Mouse (Mus musculus) heart, embryonic 16.5 days (tissue): ENCODE data around the gene Abcg5. TPM values are rescaled to one million over a fixed set of nuclear protein-coding genes. Genes with fewer than 3 reads are reported as not detected.

ENCODE experiments used
- ATAC-seq: fragments of 200-750 bp; cut with Nextera tagmentation; replicated peaks from 2 replicates; pipeline ENCODE4 v1.8.0; 2017; ENCODE audit warnings: moderate number of reproducible peaks; ENCODE audit not compliant: insufficient read depth, low FRiP score; ENCODE audit errors: extremely low read depth
- H3K27ac ChIP-seq: fragments of 300-500 bp; sonication (generic); 2 replicates; pipeline ENCODE4 v1.5.1; 2014; ENCODE audit warnings: mild to moderate bottlenecking, low read length, control low read depth, moderate library complexity
- H3K27me3 ChIP-seq: fragments of 300-500 bp; sonication (generic); 2 replicates; pipeline ENCODE4 v1.6.1; 2014; ENCODE audit warnings: low read length, mixed read lengths; ENCODE audit not compliant: control insufficient read depth, insufficient read depth
- H3K36me3 ChIP-seq: fragments of 300-500 bp; sonication (generic); 2 replicates; pipeline ENCODE4 v1.6.1; 2014; ENCODE audit not compliant: control insufficient read depth, insufficient read depth
- H3K4me1 ChIP-seq: fragments of 300-500 bp; sonication (generic); 2 replicates; pipeline ENCODE4 v1.6.1; 2014; ENCODE audit warnings: low read length, mixed read lengths; ENCODE audit not compliant: control insufficient read depth, insufficient read depth
- H3K4me2 ChIP-seq: fragments of 300-500 bp; sonication (generic); 2 replicates; pipeline ENCODE4 v1.6.1; 2014; ENCODE audit warnings: low read depth, mild to moderate bottlenecking, control low read depth, low read length
- H3K4me3 ChIP-seq: fragments of 300-500 bp; sonication (generic); 2 replicates; pipeline ENCODE4 v1.5.1; 2014; ENCODE audit warnings: mild to moderate bottlenecking, control low read depth, low read length
- H3K9ac ChIP-seq: fragments of 300-500 bp; sonication (generic); 2 replicates; pipeline ENCODE4 v1.6.1; 2014; ENCODE audit warnings: low read length, control low read depth
- H3K9me3 ChIP-seq: fragments of 300-500 bp; sonication (generic); replicated peaks from 2 replicates; pipeline ENCODE4 v1.6.1; 2016; ENCODE audit warnings: low read length; ENCODE audit not compliant: control insufficient read depth
- WGBS: fragments of 180-500 bp; shearing (Covaris S2); extraction: QIAGEN DNeasy Blood & Tissue Kit; methylation state at CpG from one replicate; pipeline ENCODE4 v1.1.7; 2014; 5-methylcytosine and 5-hydroxymethylcytosine counted together
- polyA plus RNA-seq: library from polyadenylated mRNA; unstranded; fragments of >200 nt; fragmentation: Nextera tagmentation; extraction: Ambion mirVana; gene quantifications from 2 replicates; pipeline ENCODE4 v1.2.1, GENCODE M21; 2015

Gene Abcg5
- polyA plus RNA-seq, 1 experiment from 2014 or later: 0.18 TPM

DNA sequence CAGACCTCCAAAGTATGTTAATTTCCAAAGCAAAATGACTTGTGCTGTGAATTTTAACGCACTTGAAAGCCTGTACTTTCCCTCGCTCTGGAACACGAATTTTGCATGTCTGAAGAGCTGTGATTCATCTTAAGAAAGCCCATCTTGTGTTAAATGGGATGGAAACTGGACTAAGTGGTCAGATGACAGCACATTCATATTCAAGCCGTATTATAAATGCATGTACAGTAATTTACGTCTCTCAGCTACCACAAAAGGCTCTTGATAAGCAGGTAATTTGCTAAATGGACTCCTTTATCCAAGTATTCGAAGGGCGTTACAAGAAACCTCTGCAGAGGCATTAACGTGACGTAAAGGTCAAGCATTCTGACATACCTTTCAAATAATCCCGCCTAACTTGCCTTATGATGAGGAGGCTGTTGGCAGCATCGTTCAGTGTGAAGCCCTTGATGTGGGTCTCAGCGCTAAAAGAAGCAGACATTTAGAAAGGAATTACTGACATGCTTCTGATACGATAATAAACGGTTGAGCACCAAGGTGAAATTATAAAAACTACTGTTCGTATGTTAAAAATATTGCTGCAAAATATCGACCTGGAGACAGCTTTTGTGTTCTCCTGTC lies 33.6 kb upstream of the Abcg5 start:
- peaks cover 19% of the 10 kb centered on the region for H3K36me3 ChIP-seq
- no peaks in the 10 kb centered on the region for H3K27me3 ChIP-seq
- WGBS: 71% methylated on average over 16 of the region's 16 CpGs
- H3K9ac ChIP-seq: no peak overlapping the region
- no peak overlapping the region for H3K27ac ChIP-seq
- no peak overlapping the region for H3K4me3 ChIP-seq
- peaks cover 2% of the 10 kb centered on the region; the same call in 1 of the 2 replicates for H3K4me1 ChIP-seq
- H3K4me2 ChIP-seq: no peak overlapping the region
- H3K9me3 ChIP-seq: no peaks in the 10 kb centered on the region
- ATAC-seq: no peak

DNA sequence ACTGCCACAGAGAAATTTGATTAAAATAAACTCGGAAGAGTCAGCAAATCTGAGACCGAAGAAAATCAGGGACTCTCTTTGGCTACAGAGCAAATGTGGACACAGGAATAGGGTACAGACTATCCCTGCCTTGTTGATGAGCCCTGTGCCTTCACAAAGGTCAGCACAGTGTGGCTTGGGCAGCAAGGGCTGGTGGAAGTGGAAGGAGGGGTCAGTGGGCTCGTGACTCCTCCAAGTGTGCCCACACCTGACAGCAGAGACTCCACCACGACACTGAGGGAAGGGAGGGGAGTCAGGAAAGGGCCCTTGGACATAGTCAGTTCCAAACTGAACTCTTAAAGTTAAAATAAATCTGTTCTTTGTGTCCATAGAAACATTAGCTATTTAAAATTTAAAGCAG lies 32.1 kb upstream of the Abcg5 start:
- Histone ChIP-seq H3K27me3 (no peaks in the 10 kb centered on the region), H3K4me3 (no peak overlapping the region), H3K9me3 (no peaks in the 10 kb centered on the region), H3K4me2 (no peak overlapping the region), H3K27ac (no peak overlapping the region), H3K4me1 (peaks cover 2% of the 10 kb centered on the region; the same call in 1 of the 2 replicates), H3K9ac (no peak overlapping the region), H3K36me3 (peaks cover 20% of the 10 kb centered on the region)
- ATAC-seq: no peak
- 69% methylated on average over 4 of the region's 4 CpGs for WGBS

DNA sequence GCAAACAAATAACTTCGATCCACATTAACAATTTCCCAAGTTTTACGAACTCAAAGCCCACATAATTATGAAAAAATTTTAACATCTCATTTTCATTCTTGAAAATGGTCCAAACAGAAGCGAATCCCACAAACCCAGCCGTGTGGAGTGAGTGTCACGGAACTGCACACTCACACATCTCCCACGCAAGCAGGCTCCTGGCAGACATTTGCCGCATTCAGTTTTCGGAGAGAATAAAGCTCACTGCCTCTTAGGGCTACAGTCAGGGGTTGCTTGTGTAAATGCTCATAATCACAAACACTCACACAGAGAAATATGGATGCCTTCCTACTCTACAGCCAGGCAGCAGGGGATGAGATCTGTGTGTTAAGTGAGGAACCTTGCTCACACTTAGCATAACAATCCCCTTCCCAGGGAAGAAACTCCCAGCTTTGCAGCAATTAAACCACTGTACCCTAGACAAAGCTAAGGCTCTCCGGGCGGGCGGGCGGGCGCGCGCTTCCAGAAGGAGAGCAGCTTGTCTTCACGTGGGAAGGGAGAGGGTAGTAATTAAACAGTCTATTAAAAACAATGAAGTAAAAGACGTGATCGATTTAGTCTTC lies 30.9 kb upstream of the Abcg5 start:
- H3K36me3 ChIP-seq: peaks cover 27% of the 10 kb centered on the region
- H3K9ac ChIP-seq: no peak overlapping the region
- no peak for ATAC-seq
- no peaks in the 10 kb centered on the region for H3K27me3 ChIP-seq
- H3K27ac ChIP-seq: no peak overlapping the region
- H3K9me3 ChIP-seq: no peaks in the 10 kb centered on the region
- H3K4me3 ChIP-seq: no peak overlapping the region
- peaks cover 2% of the 10 kb centered on the region; the same call in 1 of the 2 replicates for H3K4me1 ChIP-seq
- H3K4me2 ChIP-seq: no peak overlapping the region
- WGBS: 90% methylated on average over 18 of the region's 18 CpGs

DNA sequence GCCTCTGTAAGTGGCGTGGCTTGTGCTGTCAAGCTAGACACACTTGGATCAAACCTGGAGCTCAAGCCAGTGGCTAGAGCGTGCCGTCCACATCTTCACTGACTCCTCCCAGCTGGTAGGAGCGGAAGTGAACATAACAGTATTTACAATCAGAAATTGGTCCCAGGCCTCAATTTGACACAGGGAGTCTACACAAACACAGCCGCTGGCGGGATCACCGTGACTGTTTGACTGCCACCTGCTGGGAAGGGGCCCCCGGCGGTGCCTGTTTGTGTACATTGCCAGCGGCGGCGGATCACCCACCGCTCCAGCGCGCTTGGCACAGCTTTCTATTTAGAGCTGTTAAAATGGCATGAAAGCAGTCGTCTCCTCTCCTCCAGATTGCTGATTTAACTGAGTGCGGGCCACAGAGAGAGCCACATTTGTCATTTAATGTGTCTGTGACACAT lies 26.6 kb upstream of the Abcg5 start:
- ATAC-seq: no peak
- H3K36me3 ChIP-seq: peaks cover 37% of the 10 kb centered on the region
- no peak overlapping the region for H3K27ac ChIP-seq
- no peaks in the 10 kb centered on the region for H3K27me3 ChIP-seq
- no peak overlapping the region for H3K9ac ChIP-seq
- H3K4me1 ChIP-seq: no peaks in the 10 kb centered on the region
- WGBS: 68% methylated on average over 17 of the region's 17 CpGs
- H3K4me3 ChIP-seq: no peak overlapping the region
- no peak overlapping the region for H3K4me2 ChIP-seq
- H3K9me3 ChIP-seq: no peaks in the 10 kb centered on the region

DNA sequence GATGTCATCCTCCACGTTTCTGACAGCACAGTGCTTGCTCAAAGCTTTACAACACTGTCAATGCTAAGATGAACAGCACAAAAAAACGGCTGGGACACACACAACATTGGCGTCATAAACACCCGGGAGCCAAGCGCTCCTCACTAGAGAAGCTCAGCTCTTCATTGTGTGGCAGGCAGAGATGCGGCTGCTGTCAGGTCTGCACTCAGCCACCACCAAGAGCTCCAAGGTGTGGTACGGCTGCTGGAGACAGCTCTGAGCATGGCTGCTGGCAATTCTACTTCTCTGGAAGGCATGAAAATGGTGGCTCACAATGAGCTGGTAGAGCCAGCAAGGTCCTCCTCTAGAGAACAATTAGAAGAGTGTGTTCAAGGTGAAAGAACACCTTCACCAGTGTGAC lies 26.0 kb upstream of the Abcg5 start:
- Histone ChIP-seq H3K4me2 (no peak overlapping the region), H3K9ac (no peak overlapping the region), H3K27me3 (no peaks in the 10 kb centered on the region), H3K4me3 (no peak overlapping the region), H3K4me1 (no peaks in the 10 kb centered on the region), H3K27ac (no peak overlapping the region; the same call in 1 of the 2 replicates), H3K9me3 (no peaks in the 10 kb centered on the region), H3K36me3 (peaks cover 37% of the 10 kb centered on the region)
- WGBS: 86% methylated on average over 7 of the region's 7 CpGs
- no peak for ATAC-seq

DNA sequence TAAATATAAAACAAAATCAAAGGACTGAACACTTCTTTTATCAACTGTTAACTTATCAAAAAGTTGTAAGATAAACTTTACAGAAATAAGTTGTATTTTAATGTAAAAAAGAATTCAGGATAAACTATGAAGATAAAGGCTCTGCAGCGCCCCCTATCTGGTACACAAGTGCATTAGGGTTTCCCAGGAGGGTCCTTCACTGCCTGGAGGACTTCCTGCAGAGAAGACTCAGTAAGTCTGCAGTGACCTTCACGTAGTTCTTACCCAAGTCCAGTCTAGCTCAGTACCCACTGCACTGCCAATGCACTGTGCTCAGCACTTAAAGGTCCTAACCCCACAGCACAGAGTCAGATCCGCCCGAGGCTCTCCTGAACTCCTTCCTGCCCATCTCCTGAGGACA lies 24.6 kb upstream of the Abcg5 start:
- 62% methylated on average over 4 of the region's 4 CpGs for WGBS
- H3K9ac ChIP-seq: no peak overlapping the region
- no peaks in the 10 kb centered on the region for H3K27me3 ChIP-seq
- H3K36me3 ChIP-seq: peaks cover 34% of the 10 kb centered on the region
- no peaks in the 10 kb centered on the region for H3K4me1 ChIP-seq
- no peak for ATAC-seq
- H3K9me3 ChIP-seq: no peaks in the 10 kb centered on the region
- no peak overlapping the region for H3K4me3 ChIP-seq
- H3K27ac ChIP-seq: no peak overlapping the region
- no peak overlapping the region for H3K4me2 ChIP-seq

DNA sequence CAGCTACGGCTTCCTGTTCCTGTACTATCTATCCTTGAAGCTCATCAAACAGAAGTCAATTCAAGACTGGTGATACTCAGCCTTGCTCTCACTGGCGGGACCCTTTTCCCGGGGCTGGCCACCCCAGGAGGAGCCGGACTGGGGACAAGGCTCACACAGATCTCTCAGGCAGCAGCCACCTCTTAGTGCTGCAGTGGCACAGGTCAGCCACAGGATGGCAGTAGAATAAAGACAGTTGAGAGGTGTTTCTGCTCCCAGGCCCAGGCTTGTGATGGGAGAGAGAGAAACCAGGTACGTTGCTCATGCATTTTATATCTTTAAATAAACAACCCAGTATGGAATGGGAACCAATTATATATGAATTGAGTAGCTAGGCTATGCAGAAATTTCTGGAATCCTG lies 15.9 kb upstream of the Abcg5 start:
- Histone ChIP-seq H3K27me3 (0 out of 2 replicates have a peak, but pooled peaks cover 5% of the 10 kb centered on the region), H3K9ac (no peak overlapping the region), H3K9me3 (no peaks in the 10 kb centered on the region), H3K4me2 (no peak overlapping the region), H3K36me3 (no peaks in the 10 kb centered on the region), H3K27ac (no peak overlapping the region), H3K4me1 (no peaks in the 10 kb centered on the region), H3K4me3 (no peak overlapping the region)
- 22% methylated on average over 5 of the region's 5 CpGs for WGBS
- no peak; the same call in 1 of the 2 replicates for ATAC-seq

DNA sequence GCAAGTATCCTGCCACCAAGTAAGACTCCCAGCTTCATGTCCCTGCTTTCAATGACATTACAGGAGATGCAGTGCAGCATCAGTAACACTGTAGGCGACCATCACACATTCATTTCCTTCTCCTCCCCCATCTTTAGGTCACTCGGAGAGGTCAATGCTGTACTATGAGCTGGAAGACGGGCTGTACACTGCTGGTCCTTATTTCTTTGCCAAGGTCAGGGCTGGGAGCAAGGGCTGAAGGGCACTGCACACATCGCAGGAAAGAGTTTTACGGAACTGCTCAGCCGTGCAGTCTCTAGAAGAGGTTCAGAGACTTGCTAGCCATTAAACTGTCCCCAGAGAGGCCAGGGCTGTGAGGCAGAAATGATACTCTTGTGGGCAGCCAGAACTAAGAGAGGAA lies 13.7 kb upstream of the Abcg5 start:
- whole genome bisulfite sequencing: 73% methylated on average over 6 of the region's 6 CpGs
- peaks cover 10% of the 10 kb centered on the region; the same call in 1 of the 2 replicates for H3K27me3 ChIP-seq
- H3K9me3 ChIP-seq: no peaks in the 10 kb centered on the region
- H3K4me3 ChIP-seq: no peak overlapping the region
- no peak for ATAC-seq
- H3K4me2 ChIP-seq: no peak overlapping the region
- H3K27ac ChIP-seq: no peak overlapping the region
- H3K9ac ChIP-seq: no peak overlapping the region
- H3K4me1 ChIP-seq: no peaks in the 10 kb centered on the region
- no peaks in the 10 kb centered on the region for H3K36me3 ChIP-seq

DNA sequence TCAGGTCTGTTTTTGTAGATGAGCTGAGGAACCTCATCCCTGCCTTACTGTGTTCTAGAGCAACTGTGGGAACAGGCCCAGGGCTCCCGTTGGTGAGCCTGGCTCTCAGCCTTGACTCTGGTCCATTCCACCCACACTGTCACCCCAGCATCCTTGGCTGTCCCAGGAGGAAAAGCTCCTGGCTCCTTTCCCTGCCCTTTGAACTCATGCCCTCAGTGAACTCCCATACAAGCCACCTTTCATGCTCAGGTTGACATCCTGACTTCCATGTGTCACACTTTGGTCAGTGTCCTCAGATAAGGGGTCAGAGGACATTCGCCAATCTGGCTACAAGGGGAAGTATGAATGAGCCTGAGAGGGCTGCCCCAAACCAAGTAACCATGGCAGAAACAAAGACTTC lies 10.9 kb upstream of the Abcg5 start:
- Histone ChIP-seq H3K4me2 (no peak overlapping the region), H3K4me3 (no peak overlapping the region), H3K9ac (no peak overlapping the region), H3K4me1 (no peaks in the 10 kb centered on the region), H3K36me3 (no peaks in the 10 kb centered on the region), H3K27ac (no peak overlapping the region), H3K9me3 (no peaks in the 10 kb centered on the region), H3K27me3 (peaks cover 10% of the 10 kb centered on the region; the same call in 1 of the 2 replicates)
- no peak for ATAC-seq
- 61% methylated on average over 2 of the region's 2 CpGs for WGBS
